Mouse (Mus musculus): ENCODE results near the gene Dmd. TPM values are rescaled to one million over a fixed set of nuclear protein-coding genes. Genes with fewer than 3 reads are reported as not detected.

Dmd gene
- total and polyA plus RNA-seq, 3 experiments = not detected

DNA sequence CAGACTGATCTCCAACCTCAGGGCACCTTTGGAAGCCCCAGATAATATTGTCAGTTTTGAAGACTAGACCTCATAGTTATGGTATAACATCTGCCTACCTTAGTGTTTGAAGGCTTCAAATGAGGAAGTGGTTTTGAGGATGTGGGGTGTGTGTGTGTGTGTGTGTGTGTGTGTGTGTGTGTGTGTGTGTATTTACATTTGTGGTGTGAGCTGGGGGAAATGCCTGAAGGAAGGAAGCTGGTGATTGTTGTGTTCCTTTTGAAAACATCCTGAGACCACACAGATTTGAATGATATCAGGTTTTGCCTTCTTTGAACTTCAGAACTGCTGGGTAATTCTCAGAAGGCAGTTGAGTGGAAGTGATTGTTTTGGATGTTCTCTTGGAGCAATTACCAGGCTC lies 2278.2 kb downstream of the Dmd start:
- no peaks in the 10 kb centered on the region for H3K36me3 ChIP-seq (ENCODE audit: control insufficient read depth in 1 of 2, insufficient read depth in 2 of 2, low read length in 2 of 2)
- H3K4me1 ChIP-seq (ENCODE audit: control insufficient read depth in 1 of 2, insufficient read depth in 2 of 2, low read length in 2 of 2) = no peaks in the 10 kb centered on the region
- no peaks in the 10 kb centered on the region for H3K9me3 ChIP-seq (replicated peaks; ENCODE audit: insufficient read depth, low read length)
- no peak overlapping the region for H3K4me3 ChIP-seq (ENCODE audit: control insufficient read depth in 1 of 2, insufficient read depth in 1 of 2, low read depth in 2 of 2, low read length in 2 of 2)
- H3K79me2 ChIP-seq (ENCODE audit: control insufficient read depth, insufficient read depth, low read length, poor library complexity) = no peaks in the 10 kb centered on the region
- TF ChIP-seq MEF2A (IDR thresholded peaks at IDR 0.05; ENCODE audit: extremely low read depth, insufficient replicate concordance, low read depth, low read length, poor library complexity, severe bottlenecking) = no peak
- DNase-seq (ENCODE audit: low read depth, low spot score) = peak; percentile 1
- H3K9ac ChIP-seq (ENCODE audit: control insufficient read depth, low read depth, low read length, poor library complexity, severe bottlenecking) = no peak overlapping the region
- no peaks in the 10 kb centered on the region for H3K27me3 ChIP-seq (ENCODE audit: control insufficient read depth in 1 of 2, insufficient read depth in 2 of 2, low read length in 2 of 2)
- H3K27ac ChIP-seq (ENCODE audit: control insufficient read depth, low read depth, low read length) = no peak overlapping the region

DNA sequence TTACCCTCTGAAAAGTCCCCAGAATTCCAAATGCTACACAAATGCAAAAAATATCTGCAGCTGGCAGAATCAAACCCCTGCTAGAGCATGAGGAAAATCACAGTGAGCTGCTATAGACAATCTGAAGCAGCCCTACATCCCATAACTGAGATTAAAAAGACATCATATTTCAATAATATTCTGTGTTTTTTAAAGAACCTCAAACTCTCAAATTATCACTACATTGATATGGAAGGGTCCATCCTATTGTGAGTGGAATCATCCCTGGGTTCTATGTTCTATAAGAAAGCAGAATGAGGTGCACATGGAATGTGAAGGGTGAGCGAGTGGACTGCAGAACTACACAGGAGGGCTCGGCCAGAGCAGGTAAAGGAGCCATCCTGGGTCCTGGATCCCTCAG lies 2300.7 kb downstream of the Dmd start, which contains the start of gene Fthl17a:
Gene Fthl17a (plus strand): TSS at position 301 of the 400 bp plus-strand sequence.
- H3K79me2 ChIP-seq (ENCODE audit: control insufficient read depth, insufficient read depth, low read length, poor library complexity) = no peaks in the 10 kb centered on the region
- H3K4me1 ChIP-seq (ENCODE audit: control insufficient read depth in 1 of 2, insufficient read depth in 2 of 2, low read length in 2 of 2) = no peaks in the 10 kb centered on the region
- H3K9ac ChIP-seq (ENCODE audit: control insufficient read depth, low read depth, low read length, poor library complexity, severe bottlenecking) = no peak within 1 kb of the TSS
- no peak within 1 kb of the TSS for H3K4me3 ChIP-seq (ENCODE audit: control insufficient read depth in 1 of 2, insufficient read depth in 1 of 2, low read depth in 2 of 2, low read length in 2 of 2)
- no peaks in the 10 kb centered on the region for H3K27me3 ChIP-seq (ENCODE audit: control insufficient read depth in 1 of 2, insufficient read depth in 2 of 2, low read length in 2 of 2)
- H3K9me3 ChIP-seq (replicated peaks; ENCODE audit: insufficient read depth, low read length) = no peaks in the 10 kb centered on the region
- no peak for DNase-seq (ENCODE audit: low read depth, low spot score)
- H3K27ac ChIP-seq (ENCODE audit: control insufficient read depth, low read depth, low read length) = no peak within 1 kb of the TSS
- TF ChIP-seq ZKSCAN1 (IDR thresholded peaks at IDR 0.05; ENCODE audit: low read depth, low read length) (no peak), NELFE (IDR thresholded peaks at IDR 0.05; ENCODE audit: low read depth, low read length) (no peak), ZNF384 (IDR thresholded peaks at IDR 0.05; ENCODE audit: low read depth, low read length) (no peak), ELF1 (IDR thresholded peaks at IDR 0.05; ENCODE audit: low read depth, low read length) (no peak), MYB (IDR thresholded peaks at IDR 0.05; ENCODE audit: low read depth, low read length) (no peak), MAFK (IDR thresholded peaks at IDR 0.05; ENCODE audit: borderline replicate concordance, low read depth, low read length) (no peak), ZC3H11A (IDR thresholded peaks at IDR 0.05; ENCODE audit: low read depth, low read length) (no peak), ZMIZ1 (IDR thresholded peaks at IDR 0.05; ENCODE audit: low read depth, low read length) (no peak), BHLHE40 (IDR thresholded peaks at IDR 0.05; ENCODE audit: borderline replicate concordance, low read depth, low read length) (no peak), UBTF (IDR thresholded peaks at IDR 0.05; ENCODE audit: borderline replicate concordance, insufficient read depth, low read depth, low read length) (no peak), TBP (IDR thresholded peaks at IDR 0.05; ENCODE audit: low read depth, low read length) (no peak), TCF12 (IDR thresholded peaks at IDR 0.05; ENCODE audit: low read depth, low read length) (no peak)
- no peaks in the 10 kb centered on the region for H3K36me3 ChIP-seq (ENCODE audit: control insufficient read depth in 1 of 2, insufficient read depth in 2 of 2, low read length in 2 of 2)
